Mouse (Mus musculus): ENCODE data around the gene Smdt1. TPM values are rescaled to one million over a fixed set of nuclear protein-coding genes. Genes with fewer than 3 reads are reported as not detected.
A peak's percentile ranks its signal among the peaks of the same experiment; 100 is the strongest.

The Smdt1 gene
- total RNA-seq (2021): 100 to 1,000 TPM; 138 to 144 TPM
- long read RNA-seq, experiment 1, transcript Smdt1-204 (3 exons, 597 nt): minor isoform, 10 of 174 reads
- long read RNA-seq, experiment 1, transcript Smdt1-201 (3 exons, 705 nt): major isoform, 66 of 174 reads
- long read RNA-seq, experiment 1, partial matches to known transcripts: 12 of 174 reads
- long read RNA-seq, experiment 1, other reads (novel, unspliced or antisense): 86 of 174 reads
- long read RNA-seq, experiment 2, transcript Smdt1-201 (3 exons, 705 nt): major isoform, 84 of 196 reads
- long read RNA-seq, experiment 2, transcript Smdt1-204 (3 exons, 597 nt): minor isoform, 8 of 196 reads
- long read RNA-seq, experiment 2, partial matches to known transcripts: 7 of 196 reads
- long read RNA-seq, experiment 2, other reads (novel, unspliced or antisense): 97 of 196 reads

DNA sequence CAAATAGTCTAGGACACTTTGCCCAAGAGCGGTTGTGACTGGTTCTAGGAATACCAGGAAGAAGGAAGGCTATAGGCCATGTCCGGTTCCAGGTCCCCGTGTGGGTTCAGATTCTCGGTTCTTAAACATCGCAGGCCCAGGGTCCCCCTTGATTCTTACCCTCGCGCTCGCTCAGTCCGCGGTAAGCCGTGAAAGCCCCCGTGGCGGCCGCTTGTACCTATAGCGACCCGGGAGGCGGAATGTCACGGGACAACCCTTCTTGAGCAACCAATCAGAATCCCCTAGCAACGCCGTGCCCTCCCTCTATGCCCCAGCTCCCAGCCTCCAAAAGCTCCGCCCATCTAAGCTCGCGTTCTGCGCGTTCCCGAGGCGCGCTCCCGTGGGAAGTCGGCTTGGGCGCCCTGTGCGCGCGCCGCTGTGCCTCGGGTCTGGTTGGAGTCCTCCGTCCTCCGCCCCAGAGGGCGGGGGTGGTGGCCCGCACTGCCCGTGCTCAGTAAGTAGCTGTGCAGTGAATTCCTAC, at the start of gene Smdt1, which contains the start of the genes Naga and Pheta2:
Gene Smdt1 (plus strand): TSS at position 367 of the 520 bp plus-strand sequence.
Gene Naga (minus strand): TSS at position 333 of the 520 bp plus-strand sequence.
Gene Pheta2 (plus strand): TSS at position 350 of the 520 bp plus-strand sequence.
- Histone ChIP-seq H3K4me3 (peak within 1 kb of the TSS; percentile 94), H3K27ac (peak within 1 kb of the TSS; percentile 79)
- peak; percentile 29 for TF ChIP-seq CTCF (conservative IDR thresholded peaks at IDR 0.05)
- peak; percentile 94 to 96 for DNase-seq (ENCODE audit: low spot score in 2 of 2)

DNA sequence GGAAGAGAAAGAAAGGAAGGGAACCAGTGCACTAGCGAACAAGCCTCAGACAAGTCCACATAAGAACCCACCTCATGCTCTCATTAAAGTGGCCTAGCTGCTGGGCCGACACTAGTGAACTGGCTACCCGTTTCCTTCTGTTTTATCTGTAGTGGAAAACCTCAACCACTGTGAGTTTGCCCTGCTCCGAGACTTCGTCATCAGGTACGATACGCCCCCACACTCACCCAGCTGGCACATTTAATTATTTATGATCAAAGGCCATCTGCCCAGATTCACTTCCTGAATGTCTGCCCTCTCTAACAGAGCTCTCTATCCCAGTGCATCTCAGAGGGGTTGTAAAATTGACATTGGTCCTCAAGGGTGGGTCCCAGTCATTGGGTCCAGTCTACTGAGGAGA, 48.5 kb upstream of the Smdt1 start:
- TF ChIP-seq CTCF (conservative IDR thresholded peaks at IDR 0.05): no peak
- Histone ChIP-seq H3K27ac (peak overlapping the region; percentile 36; the same call in 1 of the 2 replicates), H3K4me3 (no peak overlapping the region)
- no peak for DNase-seq (ENCODE audit: low spot score in 2 of 2)

GRCm38 (mm10) chr15:82292851-82293250, 45.9 kb upstream of the Smdt1 start:
- Histone ChIP-seq H3K4me3 (no peak overlapping the region), H3K27ac (no peak overlapping the region; the same call in 1 of the 2 replicates)
- no peak for TF ChIP-seq CTCF (conservative IDR thresholded peaks at IDR 0.05)
- DNase-seq (ENCODE audit: low spot score in 2 of 2): no peak

DNA sequence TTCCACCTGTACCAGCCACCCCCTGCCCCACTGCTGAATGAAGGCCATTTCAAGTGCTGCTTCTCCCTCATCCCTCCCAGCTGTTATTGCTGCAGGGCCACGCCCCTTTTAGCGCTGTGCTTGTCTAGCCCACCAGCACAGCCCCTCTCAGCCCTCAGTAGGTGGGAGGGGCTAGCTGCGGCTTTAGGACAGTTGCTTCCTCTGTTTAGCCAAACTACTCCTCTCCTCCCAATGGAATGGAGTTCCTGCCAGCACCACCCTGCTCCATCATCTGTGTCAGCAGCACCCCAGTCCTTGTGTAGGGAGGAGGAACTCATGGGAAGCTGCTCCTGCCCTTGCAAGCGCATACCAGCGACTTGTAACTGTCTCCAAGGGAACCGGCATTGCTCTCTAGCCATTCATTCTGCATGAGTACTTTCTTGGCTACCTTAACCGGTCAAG, 45.5 kb upstream of the Smdt1 start:
- peak overlapping the region; percentile 48; the same call in 1 of the 2 replicates for H3K27ac ChIP-seq
- no peak overlapping the region for H3K4me3 ChIP-seq
- no peak for TF ChIP-seq CTCF (conservative IDR thresholded peaks at IDR 0.05)
- no peak for DNase-seq (ENCODE audit: low spot score in 2 of 2)

- Histone ChIP-seq H3K27ac (peak overlapping the region; percentile 48; the same call in 1 of the 2 replicates), H3K4me3 (no peak overlapping the region)
- no peak for DNase-seq (ENCODE audit: low spot score in 2 of 2)
- peak; percentile 77 for TF ChIP-seq CTCF (conservative IDR thresholded peaks at IDR 0.05)
These were observed 44.7 kb upstream of the Smdt1 start for GRCm38 (mm10) chr15:82294059-82294458.

DNA sequence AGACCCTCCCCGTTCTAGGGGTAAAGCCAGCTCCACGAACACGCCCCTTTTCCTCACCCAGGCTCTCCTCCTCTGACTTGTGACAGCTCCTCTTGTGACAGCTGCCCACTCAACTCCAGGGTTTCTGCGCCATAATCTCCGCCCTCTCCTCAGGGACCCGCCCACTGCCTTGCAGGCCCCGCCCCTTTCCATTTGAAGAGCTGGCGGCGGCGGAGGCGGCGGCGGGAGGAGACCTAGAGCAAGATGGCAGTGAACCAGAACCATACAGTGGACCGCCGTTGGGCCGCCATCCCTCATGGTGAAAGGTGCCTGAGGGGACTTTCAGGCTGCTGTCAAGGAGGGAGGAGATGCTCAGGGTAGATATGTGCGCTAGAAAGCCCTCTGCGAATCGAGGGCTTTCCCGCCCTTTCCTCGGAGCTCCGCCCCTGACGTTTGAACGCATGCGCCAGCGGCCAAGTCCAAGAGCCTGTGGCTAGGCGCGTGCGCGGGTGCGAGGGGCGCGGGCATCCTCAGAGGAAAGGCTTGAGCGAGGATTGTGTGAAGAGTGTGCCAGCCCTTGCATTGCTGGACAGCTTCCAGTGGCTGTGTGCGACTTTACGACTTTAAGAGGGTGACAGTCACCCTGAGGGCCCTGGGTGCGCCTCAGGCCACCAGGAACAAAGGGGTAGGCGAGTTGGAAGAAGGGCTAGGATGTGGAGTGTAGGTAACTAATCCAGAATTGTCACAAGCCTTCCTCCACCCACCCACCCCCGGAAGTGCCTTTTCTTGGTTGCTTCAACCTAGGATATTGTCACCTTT, 39.8 kb upstream of the Smdt1 start, which contains the start of gene Wbp2nl:
Gene Wbp2nl (plus strand): TSS at position 191 of the 798 bp plus-strand sequence.
- no peak for TF ChIP-seq CTCF (conservative IDR thresholded peaks at IDR 0.05)
- Histone ChIP-seq H3K4me3 (0 out of 2 replicates have a peak within 1 kb of the TSS, but pooled peaks have one; percentile 3), H3K27ac (no peak within 1 kb of the TSS)
- no peak for DNase-seq (ENCODE audit: low spot score in 2 of 2)

DNA sequence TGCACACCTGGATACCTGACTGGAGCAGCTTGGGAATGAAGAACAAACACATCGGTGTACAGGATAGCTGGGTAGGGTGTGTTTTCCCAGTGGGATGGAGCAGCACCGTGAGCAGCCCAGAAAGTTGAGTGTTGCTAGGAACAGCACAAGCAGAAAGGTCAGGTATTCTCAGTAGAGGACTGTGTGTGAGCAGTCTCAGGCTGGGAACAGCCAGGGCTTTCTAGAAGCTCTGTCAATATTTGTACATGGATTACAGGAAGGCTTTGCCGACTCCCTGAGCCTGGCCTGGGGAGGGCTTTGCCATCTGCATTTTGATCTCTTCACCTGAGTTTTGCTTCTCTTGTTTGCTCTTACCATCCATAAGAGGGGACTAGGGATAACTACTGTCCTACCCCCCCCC, 31.7 kb upstream of the Smdt1 start:
- no peak for DNase-seq (ENCODE audit: low spot score in 2 of 2)
- TF ChIP-seq CTCF (conservative IDR thresholded peaks at IDR 0.05): no peak
- H3K4me3 ChIP-seq: no peak overlapping the region
- H3K27ac ChIP-seq: no peak overlapping the region

GRCm38 (mm10) chr15:82308416-82308815, 30.3 kb upstream of the Smdt1 start:
- H3K27ac ChIP-seq: no peak overlapping the region
- H3K4me3 ChIP-seq: no peak overlapping the region
- no peak for TF ChIP-seq CTCF (conservative IDR thresholded peaks at IDR 0.05)

DNA sequence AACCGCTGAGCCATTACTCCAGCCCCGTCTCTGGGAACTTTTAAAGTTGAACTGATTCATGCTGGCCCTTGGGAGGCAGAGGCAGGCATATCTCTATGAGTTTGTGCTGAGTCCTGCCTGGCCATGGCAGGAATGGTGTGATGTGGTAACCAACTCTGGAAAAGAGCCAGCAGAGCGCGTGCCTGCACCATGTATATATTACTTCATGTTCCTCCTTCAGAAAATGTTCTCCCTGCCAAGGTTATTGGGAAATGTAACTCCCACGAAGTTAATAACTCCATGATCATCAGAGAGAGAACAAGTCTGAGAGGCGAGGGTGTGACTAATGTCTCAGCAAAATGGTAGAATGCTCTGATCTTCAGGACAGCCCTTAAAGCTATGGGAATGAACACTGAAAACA, 20.9 kb upstream of the Smdt1 start:
- no peak for DNase-seq (ENCODE audit: low spot score in 2 of 2)
- Histone ChIP-seq H3K4me3 (no peak overlapping the region), H3K27ac (no peak overlapping the region)
- no peak for TF ChIP-seq CTCF (conservative IDR thresholded peaks at IDR 0.05)

More at GRCm38 (mm10) chr15:82308416-82308815, 30.3 kb upstream of the Smdt1 start:
- no peak for DNase-seq (ENCODE audit: low spot score in 2 of 2)

- Histone ChIP-seq H3K27ac (no peak overlapping the region), H3K4me3 (no peak overlapping the region)
- TF ChIP-seq CTCF (conservative IDR thresholded peaks at IDR 0.05): no peak
- no peak for DNase-seq (ENCODE audit: low spot score in 2 of 2)
These were observed 19.1 kb upstream of the Smdt1 start for GRCm38 (mm10) chr15:82319613-82320012.

DNA sequence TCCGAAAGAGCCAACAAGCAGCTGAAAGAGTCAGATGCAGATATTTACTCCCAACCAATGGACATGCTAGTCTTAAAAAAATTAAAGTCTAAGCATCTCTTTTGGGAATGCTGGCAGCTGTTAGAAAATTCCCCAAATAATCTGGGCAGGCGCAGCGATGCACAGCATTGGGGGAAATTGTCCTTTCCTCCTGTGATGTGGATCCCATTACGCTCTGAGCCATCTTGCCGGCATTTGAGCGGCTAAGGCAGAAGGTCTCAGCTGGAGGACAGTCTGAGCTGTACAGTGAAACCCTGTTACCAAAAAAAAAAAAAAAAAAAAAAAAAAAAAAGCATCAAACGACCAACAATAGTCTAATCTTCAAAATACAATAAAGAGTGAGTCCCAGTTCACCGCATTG, 16.6 kb upstream of the Smdt1 start:
- H3K27ac ChIP-seq: no peak overlapping the region
- TF ChIP-seq CTCF (conservative IDR thresholded peaks at IDR 0.05): no peak
- no peak for DNase-seq (ENCODE audit: low spot score in 2 of 2)
- no peak overlapping the region for H3K4me3 ChIP-seq

GRCm38 (mm10) chr15:82325382-82325781, 13.4 kb upstream of the Smdt1 start:
- Histone ChIP-seq H3K27ac (no peak overlapping the region), H3K4me3 (no peak overlapping the region)
- TF ChIP-seq CTCF (conservative IDR thresholded peaks at IDR 0.05): no peak
- no peak for DNase-seq (ENCODE audit: low spot score in 2 of 2)

DNA sequence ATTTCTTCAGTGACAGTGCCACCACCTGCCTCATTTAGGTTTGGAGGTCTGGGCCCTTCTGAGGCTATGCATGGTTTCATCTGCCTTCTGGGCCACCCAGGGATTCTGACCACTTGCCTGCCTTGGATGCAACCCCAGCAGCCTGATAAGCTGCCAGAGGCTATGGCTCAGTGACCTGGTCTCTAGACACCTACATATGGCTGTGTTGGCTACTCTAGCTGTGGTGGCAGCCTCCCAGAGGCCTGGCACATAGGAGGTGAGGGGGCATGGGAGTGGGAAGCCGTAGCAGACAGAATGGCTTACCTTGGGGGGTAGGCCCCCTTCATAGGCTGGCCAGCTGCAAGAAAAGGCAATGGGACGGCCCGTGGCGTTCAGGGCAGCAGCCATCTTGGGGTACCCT, 3.6 kb upstream of the Smdt1 start:
- no peak for DNase-seq (ENCODE audit: low spot score in 2 of 2)
- no peak for TF ChIP-seq CTCF (conservative IDR thresholded peaks at IDR 0.05)
- Histone ChIP-seq H3K27ac (no peak overlapping the region), H3K4me3 (no peak overlapping the region)
